Mouse (Mus musculus) MEL (cell line): ENCODE data around the gene Gnai2.

ENCODE experiments used
- CHD1 ChIP-seq: IDR thresholded peaks from 2 replicates; pipeline ENCODE4 v1.6.1; 2012; ENCODE audit warnings: low read depth, mild to moderate bottlenecking, inconsistent platforms, low read length, improper control_type of control experiment
- CTCF ChIP-seq, 3 experiments: IDR thresholded peaks in 2 of 3; conservative IDR thresholded peaks in 1 of 3; 2 replicates each; pipeline ENCODE4 v1.5.1; 2011 to 2012; ENCODE audit warnings: low read length in 3 of 3, low read depth in 2 of 3, mild to moderate bottlenecking in 2 of 3, improper control_type of control experiment in 1 of 3, inconsistent platforms in 1 of 3, mixed read lengths in 1 of 3, moderate library complexity in 1 of 3; ENCODE audit not compliant: control insufficient read depth in 1 of 3, insufficient read depth in 1 of 3, poor library complexity in 1 of 3, severe bottlenecking in 1 of 3
- GABPA ChIP-seq: IDR thresholded peaks from 2 replicates; pipeline ENCODE4 v1.6.1; 2012; ENCODE audit warnings: low read depth, mild to moderate bottlenecking, inconsistent platforms, low read length, improper control_type of control experiment, moderate library complexity
- MEF2A ChIP-seq: IDR thresholded peaks from 2 replicates; pipeline ENCODE4 v1.6.1; 2014; ENCODE audit warnings: low read depth, mild to moderate bottlenecking, inconsistent platforms, low read length, improper control_type of control experiment; ENCODE audit not compliant: poor library complexity, insufficient replicate concordance, severe bottlenecking; ENCODE audit errors: extremely low read depth
- MYC ChIP-seq: IDR thresholded peaks from 2 replicates; pipeline ENCODE4 v1.6.1; 2011; ENCODE audit warnings: low read depth, mild to moderate bottlenecking, low read length, improper control_type of control experiment, moderate library complexity
- NELFE ChIP-seq: IDR thresholded peaks from 2 replicates; pipeline ENCODE4 v1.6.1; 2011; ENCODE audit warnings: low read depth, low read length, improper control_type of control experiment
- POLR2A ChIP-seq, 2 experiments: IDR thresholded peaks; 2 replicates each; pipeline ENCODE4 v1.6.1; 2011 to 2012; ENCODE audit warnings: low read length in 2 of 2, mild to moderate bottlenecking in 2 of 2, control low read depth in 1 of 2, improper control_type of control experiment in 1 of 2, low read depth in 1 of 2, moderate library complexity in 1 of 2; ENCODE audit not compliant: control insufficient read depth in 1 of 2, insufficient read depth in 1 of 2, poor library complexity in 1 of 2
- POLR2AphosphoS5 ChIP-seq: IDR thresholded peaks from 2 replicates; pipeline ENCODE4 v1.6.1; 2012; ENCODE audit warnings: low read depth, borderline replicate concordance, mild to moderate bottlenecking, inconsistent platforms, low read length, moderate library complexity, mixed read lengths
- SIN3A ChIP-seq: IDR thresholded peaks from 2 replicates; pipeline ENCODE4 v1.6.1; 2012; ENCODE audit warnings: low read length, improper control_type of control experiment, inconsistent platforms
- TBP ChIP-seq: IDR thresholded peaks from 2 replicates; pipeline ENCODE4 v1.8.0; 2011; ENCODE audit warnings: low read depth, low read length, improper control_type of control experiment
- TCF12 ChIP-seq: IDR thresholded peaks from 2 replicates; pipeline ENCODE4 v1.6.1; 2014; ENCODE audit warnings: low read depth, mild to moderate bottlenecking, inconsistent platforms, low read length, improper control_type of control experiment, moderate library complexity
- UBTF ChIP-seq: IDR thresholded peaks from 2 replicates; pipeline ENCODE4 v1.6.1; 2012; ENCODE audit warnings: low read depth, mild to moderate bottlenecking, inconsistent platforms, low read length, improper control_type of control experiment, moderate library complexity, borderline replicate concordance; ENCODE audit not compliant: insufficient read depth
- ZKSCAN1 ChIP-seq: IDR thresholded peaks from 2 replicates; pipeline ENCODE4 v1.6.1; 2012; ENCODE audit warnings: low read depth, mild to moderate bottlenecking, inconsistent platforms, low read length, improper control_type of control experiment, moderate library complexity
- ZNF384 ChIP-seq: IDR thresholded peaks from 2 replicates; pipeline ENCODE4 v1.6.1; 2012; ENCODE audit warnings: low read depth, mild to moderate bottlenecking, inconsistent platforms, low read length, improper control_type of control experiment

GRCm38 (mm10) chr9:107678861-107679260, 43.7 kb upstream of the Gnai2 start:
- no peak for TF ChIP-seq POLR2A (IDR thresholded peaks at IDR 0.05; ENCODE audit: control insufficient read depth in 1 of 2, insufficient read depth in 1 of 2, low read depth in 1 of 2, low read length in 2 of 2, poor library complexity in 1 of 2)
- TF ChIP-seq TCF12, result no peak
- no peak for TF ChIP-seq CTCF (IDR thresholded peaks at IDR 0.05 in 2 of 3, conservative IDR thresholded peaks at IDR 0.05 in 1 of 3; ENCODE audit: control insufficient read depth in 1 of 3, insufficient read depth in 1 of 3, low read depth in 2 of 3, low read length in 3 of 3, poor library complexity in 1 of 3, severe bottlenecking in 1 of 3)
- TF ChIP-seq ZKSCAN1, result no peak
- TF ChIP-seq CHD1, result no peak
- no peak for TF ChIP-seq SIN3A
- TF ChIP-seq UBTF, result no peak
- TF ChIP-seq MEF2A, result no peak
- peak; percentile 80 for TF ChIP-seq TBP
- TF ChIP-seq GABPA, result no peak
- no peak for TF ChIP-seq MYC
- TF ChIP-seq NELFE, result no peak
- TF ChIP-seq POLR2AphosphoS5, result no peak
- TF ChIP-seq ZNF384, result no peak
